Mouse (Mus musculus) heart, embryonic 15.5 days (tissue): ENCODE results near the gene Coa5. TPM values are rescaled to one million over a fixed set of nuclear protein-coding genes. Genes with fewer than 3 reads are reported as not detected.

ENCODE experiments used
- ATAC-seq: fragments of 200-750 bp; cut with Nextera tagmentation; replicated peaks from 2 replicates; pipeline ENCODE4 v1.8.0; 2017; ENCODE audit warnings: low read depth, moderate TSS enrichment; ENCODE audit not compliant: insufficient number of reproducible peaks, insufficient read depth, low FRiP score
- H3K27ac ChIP-seq: fragments of 300-500 bp; sonication (generic); 2 replicates; pipeline ENCODE4 v1.5.1; 2015; ENCODE audit warnings: mild to moderate bottlenecking, inconsistent platforms
- H3K27me3 ChIP-seq: fragments of 300-500 bp; sonication (generic); 2 replicates; pipeline ENCODE4 v1.6.1; 2015; ENCODE audit warnings: inconsistent platforms
- H3K36me3 ChIP-seq: fragments of 300-500 bp; sonication (generic); 2 replicates; pipeline ENCODE4 v1.6.1; 2015; ENCODE audit warnings: mild to moderate bottlenecking, inconsistent platforms
- H3K4me1 ChIP-seq: fragments of 300-500 bp; sonication (generic); replicated peaks from 2 replicates; pipeline ENCODE4 v1.6.1; 2015; ENCODE audit warnings: inconsistent platforms
- H3K4me2 ChIP-seq: fragments of 300-500 bp; sonication (generic); 2 replicates; pipeline ENCODE4 v1.6.1; 2015; ENCODE audit warnings: inconsistent platforms, mild to moderate bottlenecking, moderate library complexity
- H3K4me3 ChIP-seq: fragments of 300-500 bp; sonication (generic); 2 replicates; pipeline ENCODE4 v1.5.1; 2015; ENCODE audit warnings: mild to moderate bottlenecking, inconsistent platforms
- H3K9ac ChIP-seq: fragments of 300-500 bp; sonication (generic); 2 replicates; pipeline ENCODE4 v1.6.1; 2015; ENCODE audit warnings: mild to moderate bottlenecking, inconsistent platforms
- H3K9me3 ChIP-seq: fragments of 300-500 bp; sonication (generic); replicated peaks from 2 replicates; pipeline ENCODE4 v1.6.1; 2016; ENCODE audit warnings: inconsistent platforms
- WGBS: fragments of 180-500 bp; shearing (Covaris S2); methylation state at CpG from one replicate; pipeline ENCODE4 v1.1.7; 2015; ENCODE audit warnings: mixed read lengths; 5-methylcytosine and 5-hydroxymethylcytosine counted together
- polyA plus RNA-seq: library from polyadenylated mRNA; unstranded; fragments of >200 nt; fragmentation: Nextera tagmentation; extraction: Ambion mirVana; gene quantifications from 2 replicates; pipeline ENCODE4 v1.2.1, GENCODE M21; 2015

Gene Coa5
- polyA plus RNA-seq, 1 experiment from 2014 or later, result 54.0 TPM

DNA sequence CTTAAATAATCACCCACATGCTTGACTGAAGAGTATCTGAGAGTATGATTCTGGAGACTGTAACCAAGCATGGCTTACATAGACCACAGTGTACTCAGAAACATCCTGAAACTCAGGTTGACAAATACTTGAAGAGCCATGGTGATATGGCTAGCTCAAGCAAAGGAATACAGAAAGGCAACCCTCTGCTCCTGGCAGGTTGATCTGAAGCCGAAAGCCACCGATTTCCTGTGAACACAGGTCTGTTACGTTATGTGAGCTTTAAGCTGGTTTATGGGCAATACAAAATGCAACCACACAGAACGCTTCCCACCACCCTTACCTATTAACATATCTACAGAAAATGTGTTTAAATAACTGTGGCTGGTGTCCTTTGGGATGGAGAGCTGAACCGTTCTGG lies 39.1 kb upstream of the Coa5 start:
- Histone ChIP-seq H3K9ac (no peak overlapping the region), H3K27me3 (no peaks in the 10 kb centered on the region), H3K36me3 (no peaks in the 10 kb centered on the region), H3K27ac (no peak overlapping the region), H3K9me3 (no peaks in the 10 kb centered on the region), H3K4me2 (no peak overlapping the region), H3K4me1 (peaks cover 4% of the 10 kb centered on the region), H3K4me3 (no peak overlapping the region)
- no peak for ATAC-seq
- WGBS, result 86% methylated on average over 5 of the region's 5 CpGs

DNA sequence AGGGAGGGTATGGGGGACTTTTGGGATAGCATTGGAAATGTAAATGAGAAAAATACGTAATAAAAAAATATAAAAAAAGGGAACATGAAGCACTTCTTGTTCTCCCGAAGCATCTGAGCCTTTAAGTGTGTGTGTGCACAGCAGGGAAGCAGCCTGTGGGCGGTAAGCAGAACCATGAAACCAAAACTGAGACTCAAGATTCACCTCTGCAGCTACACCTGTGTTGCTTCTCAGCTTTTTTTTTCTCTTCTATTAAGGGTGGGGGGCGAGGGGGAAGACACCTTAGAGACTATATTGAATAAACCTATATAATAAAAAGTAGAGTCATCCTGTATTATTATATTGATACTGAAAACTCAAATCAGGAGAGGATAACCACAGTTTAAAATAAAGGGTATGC lies 37.9 kb upstream of the Coa5 start:
- no peak overlapping the region for H3K9ac ChIP-seq
- H3K27me3 ChIP-seq, result no peaks in the 10 kb centered on the region
- WGBS, result 85% methylated on average over 4 of the region's 4 CpGs
- no peaks in the 10 kb centered on the region for H3K36me3 ChIP-seq
- no peak for ATAC-seq
- no peak overlapping the region for H3K4me2 ChIP-seq
- H3K27ac ChIP-seq, result no peak overlapping the region
- no peak overlapping the region for H3K4me3 ChIP-seq
- no peaks in the 10 kb centered on the region for H3K9me3 ChIP-seq
- H3K4me1 ChIP-seq, result no peaks in the 10 kb centered on the region

DNA sequence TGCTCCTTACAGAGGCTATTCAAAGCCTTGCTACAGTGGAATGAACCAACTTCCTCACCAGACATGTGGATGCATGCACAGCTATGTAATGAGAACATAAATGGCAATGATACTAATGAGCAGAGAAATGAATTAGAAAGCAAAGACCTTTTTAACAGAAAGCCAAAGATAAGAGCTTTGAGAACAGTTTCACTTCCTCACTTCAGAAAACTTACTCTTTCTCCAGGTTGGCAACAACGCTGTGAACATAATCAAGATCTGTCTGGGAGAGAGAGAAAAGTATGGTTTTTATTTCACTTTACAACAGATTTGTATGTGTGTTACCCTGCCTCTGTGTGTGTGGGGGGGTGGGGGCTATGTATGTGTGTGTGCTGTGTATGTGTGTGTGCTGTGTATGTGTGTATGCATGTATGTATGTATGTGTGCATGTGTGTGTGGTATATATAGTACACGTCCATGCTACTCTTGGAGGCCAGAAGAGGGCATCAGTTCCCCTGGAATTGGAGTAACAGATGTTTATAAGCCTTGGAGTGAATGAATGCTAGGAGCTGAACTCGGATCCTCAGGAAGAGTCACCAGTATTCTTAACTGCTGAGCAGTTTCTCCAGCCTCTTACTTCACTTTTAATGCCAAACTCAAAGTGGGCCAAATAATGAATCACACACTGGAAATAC lies 36.6 kb upstream of the Coa5 start:
- Histone ChIP-seq H3K9me3 (no peaks in the 10 kb centered on the region), H3K4me3 (no peak overlapping the region), H3K4me1 (no peaks in the 10 kb centered on the region), H3K36me3 (no peaks in the 10 kb centered on the region), H3K27ac (no peak overlapping the region), H3K9ac (no peak overlapping the region), H3K27me3 (no peaks in the 10 kb centered on the region), H3K4me2 (no peak overlapping the region)
- WGBS, result 88% methylated on average over 3 of the region's 3 CpGs
- no peak for ATAC-seq

DNA sequence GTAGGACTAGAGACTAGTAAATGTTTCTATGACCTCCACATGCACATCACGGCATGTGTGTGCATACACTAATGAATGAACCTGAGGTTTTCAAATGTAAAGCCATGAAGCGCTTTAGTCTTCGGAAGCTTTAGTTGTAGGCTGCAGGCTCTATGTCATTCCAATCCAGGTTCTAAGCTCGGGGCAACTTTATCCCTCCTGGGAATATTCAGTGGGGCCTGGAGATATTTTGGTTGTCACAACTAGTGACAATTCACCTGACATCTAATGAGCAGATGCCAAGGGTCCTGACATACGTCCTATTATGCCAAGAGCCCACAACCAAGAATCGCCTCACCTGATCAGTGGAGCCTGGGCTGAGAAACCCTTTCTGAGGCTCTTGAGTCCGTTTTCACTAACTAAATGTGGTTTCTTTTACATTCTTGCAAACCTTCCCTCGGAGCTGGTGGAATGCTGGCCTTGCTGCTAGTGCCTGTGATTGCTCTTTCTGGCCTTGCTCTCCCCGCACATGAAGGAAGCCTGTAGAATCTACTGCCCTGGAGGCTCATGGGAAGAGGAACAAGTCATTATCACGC lies 35.1 kb upstream of the Coa5 start:
- Histone ChIP-seq H3K27me3 (no peaks in the 10 kb centered on the region), H3K4me1 (no peaks in the 10 kb centered on the region), H3K9ac (no peak overlapping the region), H3K4me3 (no peak overlapping the region), H3K27ac (no peak overlapping the region), H3K36me3 (no peaks in the 10 kb centered on the region), H3K4me2 (no peak overlapping the region), H3K9me3 (no peaks in the 10 kb centered on the region)
- WGBS, result 72% methylated on average over 10 of the region's 10 CpGs
- ATAC-seq, result no peak

DNA sequence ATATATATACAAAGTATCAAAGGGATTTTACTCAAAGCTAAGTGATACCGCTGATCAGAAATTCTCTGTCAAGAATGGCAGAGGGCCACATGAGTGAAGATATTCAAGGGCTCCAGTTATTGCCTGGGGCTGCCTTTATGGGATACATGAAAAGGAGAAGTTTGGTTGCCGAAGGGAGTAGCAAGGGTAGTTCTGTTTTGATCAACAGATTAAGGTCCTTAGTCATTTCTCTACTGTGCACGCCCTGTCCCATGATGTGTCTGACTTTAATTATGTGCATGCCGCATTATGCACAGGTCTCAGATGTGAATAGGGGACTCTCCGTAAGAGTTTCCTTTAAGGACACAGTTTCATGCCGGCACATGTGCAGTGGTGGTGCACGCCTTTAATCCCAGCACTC lies 27.6 kb upstream of the Coa5 start:
- Histone ChIP-seq H3K4me1 (no peaks in the 10 kb centered on the region), H3K4me2 (no peak overlapping the region), H3K27me3 (no peaks in the 10 kb centered on the region), H3K9me3 (no peaks in the 10 kb centered on the region), H3K9ac (no peak overlapping the region), H3K4me3 (no peak overlapping the region), H3K36me3 (no peaks in the 10 kb centered on the region), H3K27ac (no peak overlapping the region)
- ATAC-seq, result no peak
- WGBS, result 90% methylated on average over 7 of the region's 7 CpGs

DNA sequence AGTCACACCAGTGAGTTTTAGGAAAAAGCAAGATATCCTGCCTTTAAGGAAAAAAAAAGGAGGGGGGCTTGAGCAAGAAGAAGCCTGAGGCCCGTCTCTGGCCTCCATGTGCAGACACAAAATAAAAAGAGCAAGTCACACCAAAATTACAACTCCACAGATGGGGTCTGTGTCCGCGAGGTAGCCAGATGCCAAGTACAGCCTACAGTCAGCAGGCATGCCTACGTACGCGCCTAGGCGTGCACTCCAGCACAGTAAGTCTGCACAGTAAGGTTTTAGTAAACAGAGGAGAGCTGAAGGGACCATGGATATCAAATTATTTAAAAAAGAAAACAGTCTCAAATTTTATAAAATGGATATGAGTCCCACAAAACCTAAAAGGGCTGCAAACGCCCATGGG lies 21.4 kb upstream of the Coa5 start:
- Histone ChIP-seq H3K4me3 (no peak overlapping the region), H3K27me3 (no peaks in the 10 kb centered on the region), H3K4me1 (no peaks in the 10 kb centered on the region), H3K9me3 (no peaks in the 10 kb centered on the region), H3K27ac (no peak overlapping the region), H3K9ac (no peak overlapping the region), H3K4me2 (no peak overlapping the region), H3K36me3 (no peaks in the 10 kb centered on the region; the same call in 1 of the 2 replicates)
- no peak for ATAC-seq
- WGBS, result 86% methylated on average over 8 of the region's 8 CpGs

DNA sequence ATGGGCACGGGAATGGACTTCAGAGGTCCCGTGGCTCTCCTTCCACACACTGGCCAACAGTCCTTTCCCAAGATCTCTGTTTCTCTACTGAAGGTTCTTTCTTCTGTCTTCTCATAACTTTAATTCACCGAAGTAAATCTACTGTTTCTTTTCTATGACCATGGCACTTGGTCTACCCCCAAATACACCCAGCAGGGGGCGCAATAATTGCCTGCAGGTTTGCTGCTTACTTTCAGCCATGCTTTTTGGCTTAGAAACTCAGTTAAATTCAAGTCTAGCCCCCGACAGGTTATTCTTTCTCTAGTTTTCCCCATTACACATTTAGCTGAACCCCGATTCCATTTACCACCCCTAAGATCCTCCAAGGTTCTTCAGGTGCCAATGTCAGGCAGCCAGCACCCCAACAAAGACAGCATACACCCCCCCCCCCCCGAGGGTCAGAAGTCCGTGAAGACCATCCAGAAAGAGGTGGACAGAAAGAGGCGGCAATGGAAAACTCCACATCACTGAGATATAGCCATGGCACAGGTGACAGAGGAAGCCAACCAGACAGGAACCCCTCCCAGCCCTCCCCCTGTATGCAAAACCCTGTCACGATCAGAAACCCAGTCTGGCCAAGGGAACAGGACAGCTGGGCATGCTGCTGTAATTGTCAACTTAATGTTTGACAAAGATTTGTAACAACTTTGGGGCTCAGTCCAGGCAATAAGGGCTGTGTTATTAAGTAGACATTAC lies 18.6 kb upstream of the Coa5 start:
- no peak for ATAC-seq
- 77% methylated on average over 10 of the region's 10 CpGs for WGBS
- no peaks in the 10 kb centered on the region for H3K4me1 ChIP-seq

DNA sequence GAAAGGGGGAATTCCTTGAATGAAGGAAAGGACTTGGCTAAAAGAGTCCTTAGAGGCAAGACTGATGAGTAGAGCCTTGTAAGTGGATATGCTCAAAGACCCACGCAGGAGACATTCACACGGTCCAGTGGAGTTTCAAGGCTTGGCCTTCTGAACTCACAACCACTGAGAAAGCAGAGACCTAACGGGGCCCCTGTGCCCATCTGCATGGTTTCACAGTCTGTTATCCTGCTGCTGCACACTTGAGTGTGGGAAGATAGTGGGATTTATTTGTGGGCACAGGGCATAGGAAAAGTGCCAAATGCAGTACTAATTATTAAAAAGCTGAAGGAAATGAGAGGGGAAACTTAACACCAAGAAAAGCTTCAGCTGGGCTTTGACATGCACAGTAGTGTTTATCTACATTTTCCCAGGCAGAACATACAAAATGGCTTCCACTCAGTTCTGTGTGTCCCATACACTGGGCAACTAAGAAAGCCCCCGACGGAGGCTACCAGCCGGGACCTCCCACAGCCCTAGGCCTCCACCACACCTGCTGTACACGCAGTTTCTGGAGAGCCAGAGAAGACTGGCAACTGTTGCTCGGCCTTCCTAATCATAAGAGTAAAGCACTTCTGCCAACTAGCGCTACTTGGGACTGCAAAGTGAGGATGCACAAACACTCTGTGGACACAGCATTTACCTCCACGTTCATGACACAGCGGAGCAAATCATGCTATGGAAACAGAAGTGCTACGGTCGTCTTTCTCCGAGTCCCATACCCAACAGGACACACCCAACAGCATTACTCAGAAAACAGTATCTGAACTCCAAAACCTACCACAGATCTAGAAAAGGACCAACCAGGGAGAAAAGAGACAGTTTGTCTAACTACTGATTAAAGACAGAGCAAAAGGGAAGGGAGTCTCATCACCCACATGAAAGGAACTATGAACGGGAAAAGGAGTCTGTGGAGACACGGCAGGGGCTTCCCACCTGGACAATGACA lies 13.2 kb upstream of the Coa5 start:
- Histone ChIP-seq H3K27ac (no peak overlapping the region), H3K9ac (no peak overlapping the region), H3K27me3 (no peaks in the 10 kb centered on the region), H3K4me1 (peaks cover 2% of the 10 kb centered on the region; the same call in 1 of the 2 replicates), H3K9me3 (no peaks in the 10 kb centered on the region), H3K4me2 (no peak overlapping the region), H3K4me3 (no peak overlapping the region), H3K36me3 (peaks cover 14% of the 10 kb centered on the region)
- no peak for ATAC-seq
- WGBS, result 88% methylated on average over 16 of the region's 16 CpGs

More for the DNA sequence above, 18.6 kb upstream of the Coa5 start:
- H3K4me3 ChIP-seq, result no peak overlapping the region
- H3K9me3 ChIP-seq, result no peaks in the 10 kb centered on the region
- H3K27me3 ChIP-seq, result no peaks in the 10 kb centered on the region
- H3K4me2 ChIP-seq, result no peak overlapping the region
- no peak overlapping the region for H3K27ac ChIP-seq
- no peaks in the 10 kb centered on the region; the same call in 1 of the 2 replicates for H3K36me3 ChIP-seq
- no peak overlapping the region for H3K9ac ChIP-seq

DNA sequence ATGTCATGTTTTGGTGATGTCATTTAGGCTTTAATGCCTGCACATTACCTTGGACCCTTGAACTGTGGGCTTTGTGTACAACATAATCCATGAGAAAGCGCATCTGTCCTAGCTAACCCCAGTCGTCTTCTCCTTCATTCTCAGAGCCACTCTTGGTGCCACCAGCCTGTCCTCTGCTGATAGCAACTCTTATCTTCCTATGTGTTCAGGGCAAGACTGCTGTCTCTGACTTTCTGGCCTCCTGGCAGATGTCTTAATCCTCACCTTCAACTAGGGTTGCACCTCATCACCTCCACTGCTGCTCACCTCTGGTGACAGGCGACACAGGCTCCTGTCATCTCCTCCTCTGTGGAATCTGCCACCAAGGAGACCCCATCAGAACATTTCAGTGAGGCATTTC lies 6.5 kb upstream of the Coa5 start:
- Histone ChIP-seq H3K36me3 (peaks cover 61% of the 10 kb centered on the region), H3K9me3 (no peaks in the 10 kb centered on the region), H3K4me1 (peaks cover 2% of the 10 kb centered on the region; the same call in 1 of the 2 replicates), H3K9ac (no peak overlapping the region), H3K4me3 (no peak overlapping the region), H3K27ac (no peak overlapping the region), H3K4me2 (no peak overlapping the region), H3K27me3 (no peaks in the 10 kb centered on the region)
- WGBS, result 76% methylated on average over 3 of the region's 3 CpGs
- ATAC-seq, result no peak; the same call in 1 of the 2 replicates

DNA sequence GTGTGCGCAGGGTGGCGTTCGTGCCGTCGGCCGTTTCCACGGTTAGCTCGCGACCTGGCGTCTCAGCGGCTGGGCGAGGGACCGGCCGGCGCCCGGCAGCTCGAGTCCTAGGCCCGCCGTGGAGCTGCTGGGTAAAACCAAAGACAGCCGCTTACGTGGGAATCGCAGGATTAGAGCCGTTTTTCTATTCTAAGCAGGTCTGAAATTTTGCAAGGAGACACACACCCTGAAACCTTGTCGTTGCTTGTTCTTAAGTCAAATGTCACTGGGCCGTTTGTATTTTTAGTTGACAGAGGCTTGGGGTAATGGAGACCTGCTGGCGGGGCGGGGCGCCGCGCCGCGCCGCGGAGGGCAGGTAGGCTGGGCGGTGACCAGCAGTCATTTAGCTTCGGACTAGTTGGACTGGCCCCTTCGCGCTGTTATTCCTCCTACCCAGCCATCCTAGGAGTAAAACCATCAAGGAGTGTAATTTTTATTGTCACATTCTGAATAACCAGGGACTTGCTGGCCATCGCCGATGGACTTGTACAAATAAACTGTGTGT lies 466 bp upstream of the Coa5 start:
- H3K4me2 ChIP-seq, result peak overlapping the region; percentile 89
- peak overlapping the region; percentile 73 for H3K27ac ChIP-seq
- peaks cover 22% of the 10 kb centered on the region for H3K4me1 ChIP-seq
- H3K27me3 ChIP-seq, result no peaks in the 10 kb centered on the region
- WGBS, result 1% methylated on average over 40 of the region's 40 CpGs
- no peaks in the 10 kb centered on the region for H3K9me3 ChIP-seq
- H3K36me3 ChIP-seq, result peaks cover 47% of the 10 kb centered on the region
- peak overlapping the region; percentile 85 for H3K4me3 ChIP-seq
- H3K9ac ChIP-seq, result peak overlapping the region; percentile 93
- ATAC-seq, result no peak; the same call in 1 of the 2 replicates
